Mouse (Mus musculus): Measurements from ENCODE around the gene Gm28372. TPM values are rescaled to one million over a fixed set of nuclear protein-coding genes. Genes with fewer than 3 reads are reported as not detected.
A peak's percentile ranks its signal among the peaks of the same experiment; 100 is the strongest.

Gm28372 gene
- polyA plus RNA-seq, 1 experiment from 2014 or later, result not detected

- peak within 1 kb of the TSS; percentile 97 for H3K4me2 ChIP-seq (ENCODE audit: low read length)
- peak; percentile 65 for ATAC-seq (ENCODE audit: insufficient number of reproducible peaks, insufficient read depth, low FRiP score, low read depth)
- H3K36me3 ChIP-seq (ENCODE audit: control insufficient read depth, insufficient read depth, low read length), result 0 out of 2 replicates have a peak, but pooled peaks cover 11% of the 10 kb centered on the region
- under 1% methylated on average over 43 of the region's 53 CpGs for whole genome bisulfite sequencing
- H3K9me3 ChIP-seq (ENCODE audit: control insufficient read depth, low read length), result no peaks in the 10 kb centered on the region
- peak within 1 kb of the TSS; percentile 78 for H3K9ac ChIP-seq (ENCODE audit: low read length)
- peak within 1 kb of the TSS; percentile 65 to 69 for H3K4me3 ChIP-seq (ENCODE audit: control insufficient read depth in 1 of 2, insufficient read depth in 1 of 2, low read depth in 1 of 2, low read length in 2 of 2)
- 0 out of 2 replicates have a peak, but pooled peaks cover 14% of the 10 kb centered on the region for H3K27me3 ChIP-seq (ENCODE audit: control insufficient read depth, insufficient read depth, low read length)
- H3K4me1 ChIP-seq (ENCODE audit: control insufficient read depth in 2 of 2, insufficient read depth in 2 of 2, low read length in 2 of 2), result peaks cover 6 to 7% of the 10 kb centered on the region in 2 experiments; a peak in 2 of 4 replicates
- H3K27ac ChIP-seq (replicated peaks in 1 of 2; ENCODE audit: control insufficient read depth in 1 of 2, insufficient read depth in 1 of 2, low read depth in 2 of 2, low read length in 2 of 2), result peak within 1 kb of the TSS in 1 of 2 experiments; percentile 33; a peak in 1 of 4 replicates
Observed at GRCm38 (mm10) chr2:130397186-130397985, 7.7 kb upstream of the Gm28372 start, which contains the start of gene Cpxm1. Gene Cpxm1, minus strand, starts transcription at chr2:130397574.

GRCm38 (mm10) chr2:130398091-130398490, 6.9 kb upstream of the Gm28372 start:
- no peaks in the 10 kb centered on the region for H3K9me3 ChIP-seq (ENCODE audit: control insufficient read depth, low read length)
- H3K27me3 ChIP-seq (ENCODE audit: control insufficient read depth, insufficient read depth, low read length), result 0 out of 2 replicates have a peak, but pooled peaks cover 14% of the 10 kb centered on the region
- ATAC-seq (ENCODE audit: insufficient number of reproducible peaks, insufficient read depth, low FRiP score, low read depth), result no peak
- peak overlapping the region; percentile 97 for H3K4me2 ChIP-seq (ENCODE audit: low read length)
- H3K4me3 ChIP-seq (ENCODE audit: control insufficient read depth in 1 of 2, insufficient read depth in 1 of 2, low read depth in 1 of 2, low read length in 2 of 2), result peak overlapping the region; percentile 65 to 69
- H3K27ac ChIP-seq (replicated peaks in 1 of 2; ENCODE audit: control insufficient read depth in 1 of 2, insufficient read depth in 1 of 2, low read depth in 2 of 2, low read length in 2 of 2), result no peak overlapping the region
- H3K36me3 ChIP-seq (ENCODE audit: control insufficient read depth, insufficient read depth, low read length), result 0 out of 2 replicates have a peak, but pooled peaks cover 7% of the 10 kb centered on the region
- H3K9ac ChIP-seq (ENCODE audit: low read length), result peak overlapping the region; percentile 78; the same call in 1 of the 2 replicates
- peaks cover 6 to 7% of the 10 kb centered on the region in 2 experiments; a peak in 2 of 4 replicates for H3K4me1 ChIP-seq (ENCODE audit: control insufficient read depth in 2 of 2, insufficient read depth in 2 of 2, low read length in 2 of 2)
- 9% methylated on average over 14 of the region's 14 CpGs for WGBS

- H3K4me2 ChIP-seq (ENCODE audit: low read length), result no peak overlapping the region
- 88% methylated on average over 1 of the region's 1 CpGs for WGBS
- H3K27me3 ChIP-seq (ENCODE audit: control insufficient read depth, insufficient read depth, low read length), result 0 out of 2 replicates have a peak, but pooled peaks cover 14% of the 10 kb centered on the region
- H3K9me3 ChIP-seq (ENCODE audit: control insufficient read depth, low read length), result no peaks in the 10 kb centered on the region
- peaks cover 6 to 7% of the 10 kb centered on the region in 2 experiments; a peak in 2 of 4 replicates for H3K4me1 ChIP-seq (ENCODE audit: control insufficient read depth in 2 of 2, insufficient read depth in 2 of 2, low read length in 2 of 2)
- no peak overlapping the region for H3K4me3 ChIP-seq (ENCODE audit: control insufficient read depth in 1 of 2, insufficient read depth in 1 of 2, low read depth in 1 of 2, low read length in 2 of 2)
- no peak overlapping the region for H3K9ac ChIP-seq (ENCODE audit: low read length)
- no peak for ATAC-seq (ENCODE audit: insufficient number of reproducible peaks, insufficient read depth, low FRiP score, low read depth)
- H3K36me3 ChIP-seq (ENCODE audit: control insufficient read depth, insufficient read depth, low read length), result no peaks in the 10 kb centered on the region
- H3K27ac ChIP-seq (replicated peaks in 1 of 2; ENCODE audit: control insufficient read depth in 1 of 2, insufficient read depth in 1 of 2, low read depth in 2 of 2, low read length in 2 of 2), result no peak overlapping the region
Observed at GRCm38 (mm10) chr2:130400046-130400445, 5.0 kb upstream of the Gm28372 start.

DNA sequence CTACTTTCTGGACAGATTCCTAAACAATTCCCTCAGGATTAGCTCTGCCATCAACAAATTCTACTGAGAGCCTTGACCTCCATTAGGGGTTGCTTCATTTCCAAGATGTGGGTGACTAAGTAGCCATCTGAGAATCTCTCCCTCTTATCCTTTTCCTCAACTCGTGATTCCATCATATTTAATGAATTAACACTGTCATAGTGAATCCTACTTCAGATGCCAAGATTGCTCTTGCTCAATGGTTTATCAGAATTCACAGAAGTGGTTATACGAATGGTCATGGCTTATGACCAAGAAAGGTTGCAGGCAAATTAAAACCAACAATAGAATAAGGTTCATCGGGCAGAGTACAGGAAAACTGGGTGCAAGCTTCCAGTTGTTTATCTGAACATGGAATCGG, 3.1 kb upstream of the Gm28372 start:
- Histone ChIP-seq H3K27me3 (ENCODE audit: control insufficient read depth, insufficient read depth, low read length) (0 out of 2 replicates have a peak, but pooled peaks cover 9% of the 10 kb centered on the region), H3K36me3 (ENCODE audit: control insufficient read depth, insufficient read depth, low read length) (no peaks in the 10 kb centered on the region), H3K9ac (ENCODE audit: low read length) (no peak overlapping the region), H3K27ac (replicated peaks in 1 of 2; ENCODE audit: control insufficient read depth in 1 of 2, insufficient read depth in 1 of 2, low read depth in 2 of 2, low read length in 2 of 2) (no peak overlapping the region), H3K4me2 (ENCODE audit: low read length) (no peak overlapping the region), H3K9me3 (ENCODE audit: control insufficient read depth, low read length) (no peaks in the 10 kb centered on the region), H3K4me3 (ENCODE audit: control insufficient read depth in 1 of 2, insufficient read depth in 1 of 2, low read depth in 1 of 2, low read length in 2 of 2) (no peak overlapping the region), H3K4me1 (ENCODE audit: control insufficient read depth in 2 of 2, insufficient read depth in 2 of 2, low read length in 2 of 2) (peaks cover 4 to 6% of the 10 kb centered on the region in 2 experiments; a peak in 2 of 4 replicates)
- no peak for ATAC-seq (ENCODE audit: insufficient number of reproducible peaks, insufficient read depth, low FRiP score, low read depth)
- 64% methylated on average over 4 of the region's 4 CpGs for WGBS

DNA sequence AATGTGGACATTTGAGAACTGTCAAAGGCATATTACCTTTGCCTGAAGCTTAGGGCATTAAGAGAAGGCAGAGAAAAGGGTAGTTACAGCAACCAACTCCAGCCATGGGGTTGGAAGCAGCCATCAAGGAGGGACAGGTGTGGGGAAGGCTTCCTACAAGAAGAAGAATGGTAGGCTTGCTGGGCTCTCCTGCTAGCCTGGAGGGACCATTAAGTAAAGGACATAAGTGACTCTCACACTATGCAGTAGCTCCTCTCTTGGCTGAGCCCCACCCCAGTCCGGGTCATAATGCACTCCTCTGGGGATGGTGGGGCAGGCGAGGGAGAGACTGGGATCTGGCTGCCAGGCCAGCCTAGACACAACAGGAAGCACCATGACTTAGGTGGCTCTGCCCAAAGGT, 1.1 kb downstream of the Gm28372 start, which contains the start of gene Tmem239:
TSS of gene Tmem239 (plus strand) at position 301 of the 400 bp plus-strand sequence.
- Histone ChIP-seq H3K9me3 (ENCODE audit: control insufficient read depth, low read length) (no peaks in the 10 kb centered on the region), H3K27me3 (ENCODE audit: control insufficient read depth, insufficient read depth, low read length) (no peaks in the 10 kb centered on the region), H3K36me3 (ENCODE audit: control insufficient read depth, insufficient read depth, low read length) (no peaks in the 10 kb centered on the region), H3K4me3 (ENCODE audit: control insufficient read depth in 1 of 2, insufficient read depth in 1 of 2, low read depth in 1 of 2, low read length in 2 of 2) (no peak within 1 kb of the TSS), H3K4me2 (ENCODE audit: low read length) (no peak within 1 kb of the TSS), H3K27ac (replicated peaks in 1 of 2; ENCODE audit: control insufficient read depth in 1 of 2, insufficient read depth in 1 of 2, low read depth in 2 of 2, low read length in 2 of 2) (no peak within 1 kb of the TSS), H3K4me1 (ENCODE audit: control insufficient read depth in 2 of 2, insufficient read depth in 2 of 2, low read length in 2 of 2) (no peaks in the 10 kb centered on the region), H3K9ac (ENCODE audit: low read length) (no peak within 1 kb of the TSS)
- no peak for ATAC-seq (ENCODE audit: insufficient number of reproducible peaks, insufficient read depth, low FRiP score, low read depth)
- 78% methylated on average over 2 of the region's 2 CpGs for WGBS

GRCm38 (mm10) chr2:130408194-130408593, 3.2 kb downstream of the Gm28372 start:
- no peak overlapping the region for H3K4me3 ChIP-seq (ENCODE audit: control insufficient read depth in 1 of 2, insufficient read depth in 1 of 2, low read depth in 1 of 2, low read length in 2 of 2)
- H3K36me3 ChIP-seq (ENCODE audit: control insufficient read depth, insufficient read depth, low read length), result no peaks in the 10 kb centered on the region
- ATAC-seq (ENCODE audit: insufficient number of reproducible peaks, insufficient read depth, low FRiP score, low read depth), result no peak
- H3K27me3 ChIP-seq (ENCODE audit: control insufficient read depth, insufficient read depth, low read length), result no peaks in the 10 kb centered on the region
- H3K9ac ChIP-seq (ENCODE audit: low read length), result no peak overlapping the region
- no peak overlapping the region for H3K4me2 ChIP-seq (ENCODE audit: low read length)
- 18% methylated on average over 6 of the region's 6 CpGs for WGBS
- no peak overlapping the region for H3K27ac ChIP-seq (replicated peaks in 1 of 2; ENCODE audit: control insufficient read depth in 1 of 2, insufficient read depth in 1 of 2, low read depth in 2 of 2, low read length in 2 of 2)
- H3K4me1 ChIP-seq (ENCODE audit: control insufficient read depth in 2 of 2, insufficient read depth in 2 of 2, low read length in 2 of 2), result no peaks in the 10 kb centered on the region
- H3K9me3 ChIP-seq (ENCODE audit: control insufficient read depth, low read length), result no peaks in the 10 kb centered on the region

DNA sequence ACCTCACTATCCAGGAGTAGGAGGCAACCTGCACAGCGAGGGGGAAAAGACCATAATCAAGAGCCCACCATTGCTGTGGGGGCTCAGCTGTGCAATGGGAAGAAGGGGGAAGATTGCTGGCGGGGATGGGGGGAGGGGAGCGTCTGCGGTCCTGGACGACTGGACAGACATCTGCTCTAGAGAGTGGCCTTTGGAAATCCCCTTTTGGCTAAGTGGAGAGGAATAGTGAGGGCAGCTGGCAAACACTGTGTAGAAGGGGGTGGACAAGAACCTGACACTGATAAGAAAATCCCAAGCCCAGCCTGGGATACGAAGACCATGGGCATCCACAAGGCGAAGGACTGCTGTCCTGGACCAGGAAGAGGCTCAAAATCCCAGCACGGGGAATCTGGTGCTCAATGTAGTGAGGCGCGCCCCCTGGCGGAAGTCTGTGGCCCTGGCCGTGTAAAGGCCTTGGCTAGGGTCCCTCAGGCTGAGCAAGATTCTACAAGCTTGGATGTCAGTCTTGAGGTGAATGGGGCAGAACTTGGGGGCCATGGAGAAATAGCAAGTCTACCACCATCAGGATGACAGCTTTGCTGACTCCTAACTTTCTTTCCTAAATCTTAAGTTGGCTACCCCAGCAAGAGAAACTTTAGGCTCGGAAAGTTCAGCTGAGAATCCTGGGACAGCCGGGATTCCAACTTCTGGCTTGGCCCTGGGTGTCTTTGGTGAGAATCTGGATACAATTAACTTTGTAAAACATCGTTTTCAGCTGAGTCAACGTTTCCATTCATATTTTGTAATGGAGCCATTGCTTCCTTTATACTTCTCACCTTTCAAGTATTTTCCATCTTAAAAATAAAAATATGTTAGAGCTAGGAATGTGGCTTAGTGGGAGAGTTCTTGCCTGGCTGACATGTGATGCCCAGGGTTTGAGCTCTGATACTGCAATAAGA, 6.8 kb downstream of the Gm28372 start:
- Histone ChIP-seq H3K4me3 (ENCODE audit: control insufficient read depth in 1 of 2, insufficient read depth in 1 of 2, low read depth in 1 of 2, low read length in 2 of 2) (no peak overlapping the region), H3K4me2 (ENCODE audit: low read length) (no peak overlapping the region), H3K9me3 (ENCODE audit: control insufficient read depth, low read length) (no peaks in the 10 kb centered on the region), H3K36me3 (ENCODE audit: control insufficient read depth, insufficient read depth, low read length) (no peaks in the 10 kb centered on the region), H3K27ac (replicated peaks in 1 of 2; ENCODE audit: control insufficient read depth in 1 of 2, insufficient read depth in 1 of 2, low read depth in 2 of 2, low read length in 2 of 2) (no peak overlapping the region), H3K4me1 (ENCODE audit: control insufficient read depth in 2 of 2, insufficient read depth in 2 of 2, low read length in 2 of 2) (no peaks in the 10 kb centered on the region), H3K27me3 (ENCODE audit: control insufficient read depth, insufficient read depth, low read length) (no peaks in the 10 kb centered on the region), H3K9ac (ENCODE audit: low read length) (no peak overlapping the region)
- no peak for ATAC-seq (ENCODE audit: insufficient number of reproducible peaks, insufficient read depth, low FRiP score, low read depth)
- 33% methylated on average over 16 of the region's 16 CpGs for WGBS

Data from heart, embryonic 14.5 days (tissue).